Mouse (Mus musculus) small intestine, adult 2 months (tissue): Measurements from ENCODE around the gene Tarbp1.

Experiments
- CTCF ChIP-seq: fragments of 200-500 bp; IDR thresholded peaks from 2 replicates; pipeline ENCODE4 v1.5.1; 2012; ENCODE audit warnings: low read depth, mild to moderate bottlenecking, control low read depth, inconsistent platforms, low read length, moderate library complexity, mixed read lengths; ENCODE audit not compliant: insufficient replicate concordance, insufficient read length; ENCODE audit errors: extremely low read depth
- POLR2A ChIP-seq: fragments of 200-500 bp; IDR thresholded peaks from 2 replicates; pipeline ENCODE4 v1.6.1; 2012; ENCODE audit warnings: low read depth, mild to moderate bottlenecking, control low read depth, inconsistent platforms, low read length, moderate library complexity

GRCm38 (mm10) chr8:126523060-126523574 lies 48.3 kb upstream of the Tarbp1 start:
- TF ChIP-seq POLR2A (no peak), CTCF (no peak)
